Mouse (Mus musculus): ENCODE measurements around the gene Atrnl1. TPM values are rescaled to one million over a fixed set of nuclear protein-coding genes. Genes with fewer than 3 reads are reported as not detected.
A peak's percentile ranks its signal among the peaks of the same experiment; 100 is the strongest.

The Atrnl1 gene
- total RNA-seq, 2 experiments from 2014 or later = 64.3 to 71.3 TPM

- DNase-seq (ENCODE audit: low spot score in 2 of 2) = peak in 1 of 2 experiments; percentile 28
Observed at GRCm38 (mm10) chr19:57916325-57916724, 305.5 kb downstream of the Atrnl1 start.

GRCm38 (mm10) chr19:57922991-57923390 is 312.2 kb downstream of the Atrnl1 start:
- no peak for DNase-seq (ENCODE audit: low spot score in 2 of 2)

- DNase-seq (ENCODE audit: low spot score in 2 of 2) = no peak
Observed at GRCm38 (mm10) chr19:57924856-57925255, 314.0 kb downstream of the Atrnl1 start.

DNA sequence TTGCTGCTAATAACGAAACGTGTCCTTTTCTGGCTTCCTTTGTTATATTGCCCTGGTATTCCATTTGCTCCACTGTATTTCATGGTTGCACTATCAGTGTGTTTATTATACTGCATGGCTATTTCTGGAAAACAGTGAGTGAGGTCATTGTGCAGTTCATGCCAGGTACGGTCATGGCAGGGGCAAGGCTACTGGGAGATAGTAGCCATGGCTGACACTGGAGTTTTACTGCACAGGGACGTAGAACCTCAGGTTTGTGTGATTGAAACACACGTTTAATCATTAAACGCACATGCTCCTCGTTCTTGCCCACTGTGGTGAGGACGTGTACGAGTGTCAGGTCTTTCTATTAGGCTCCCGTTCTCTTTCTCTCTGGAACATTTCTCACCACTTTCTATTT is 314.8 kb downstream of the Atrnl1 start:
- DNase-seq (ENCODE audit: low spot score in 2 of 2) = no peak

GRCm38 (mm10) chr19:57926164-57926860 is 315.5 kb downstream of the Atrnl1 start:
- no peak for DNase-seq (ENCODE audit: low spot score in 2 of 2)

DNA sequence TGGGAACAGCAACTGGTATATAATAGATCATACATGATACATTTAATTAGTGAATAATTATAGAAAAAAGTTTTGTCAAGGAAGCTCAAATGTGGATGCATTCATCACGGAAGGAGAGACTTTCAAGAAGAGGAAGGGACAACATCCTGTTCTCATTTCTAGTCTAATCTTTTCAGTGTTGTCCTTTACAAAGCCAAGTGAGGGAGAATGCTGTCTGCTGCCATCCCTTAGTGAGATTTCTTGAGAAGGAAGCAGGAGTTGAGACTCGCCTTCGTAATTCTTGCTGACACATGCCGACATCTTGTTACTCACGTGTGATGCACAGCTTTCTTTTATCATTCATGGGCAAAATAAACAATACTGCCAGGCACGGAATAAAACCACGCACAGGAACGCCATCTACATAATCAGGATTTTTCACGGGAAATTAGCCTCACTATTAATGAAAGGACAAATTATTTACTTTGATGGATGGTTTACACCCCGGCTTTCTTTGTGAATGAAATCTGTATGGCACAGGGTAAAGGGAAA is 316.2 kb downstream of the Atrnl1 start:
- no peak for DNase-seq (ENCODE audit: low spot score in 2 of 2)

- no peak for DNase-seq (ENCODE audit: low spot score in 2 of 2)
Observed at GRCm38 (mm10) chr19:57927566-57928523, 317.0 kb downstream of the Atrnl1 start.

DNA sequence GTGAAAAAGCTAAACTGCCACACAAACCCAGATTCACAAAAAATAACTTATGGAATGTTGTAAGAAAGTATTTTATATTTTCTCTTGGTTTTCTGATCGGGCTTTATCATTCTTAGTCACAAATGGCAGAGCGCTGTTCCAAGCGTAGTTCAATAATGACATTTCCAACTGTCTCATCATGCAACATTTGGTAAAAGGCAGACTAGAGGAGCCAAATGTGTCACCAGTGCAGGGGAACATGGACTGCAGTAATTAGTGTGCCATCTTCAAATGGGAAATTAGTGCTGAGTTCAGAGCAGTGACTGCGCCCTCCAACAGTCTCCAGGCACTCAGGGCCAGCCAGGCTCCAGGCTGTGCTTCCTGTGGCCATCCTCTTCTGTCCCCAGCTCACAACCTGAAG is 320.8 kb downstream of the Atrnl1 start:
- DNase-seq (ENCODE audit: low spot score in 2 of 2) = peak; percentile 34 to 71

DNA sequence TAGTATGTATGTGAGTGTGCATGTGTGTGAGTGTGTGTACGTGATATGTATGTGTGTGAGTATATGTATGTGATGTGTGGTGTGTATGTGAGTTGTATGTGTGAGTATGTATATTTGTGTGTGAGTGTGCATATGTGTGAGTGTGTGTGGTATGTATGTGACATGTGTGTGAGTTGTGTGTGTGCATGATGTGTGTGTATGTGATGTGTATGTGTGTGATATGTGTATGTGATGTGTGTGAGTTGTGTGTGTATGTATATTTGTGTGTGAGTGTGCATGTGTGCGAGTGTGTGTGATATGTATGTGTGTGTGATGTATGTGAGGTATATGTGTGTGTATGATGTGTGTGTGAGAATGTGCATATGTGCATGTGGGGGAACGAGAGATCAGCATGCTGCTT is 326.0 kb downstream of the Atrnl1 start:
- no peak for DNase-seq (ENCODE audit: low spot score in 2 of 2)

DNA sequence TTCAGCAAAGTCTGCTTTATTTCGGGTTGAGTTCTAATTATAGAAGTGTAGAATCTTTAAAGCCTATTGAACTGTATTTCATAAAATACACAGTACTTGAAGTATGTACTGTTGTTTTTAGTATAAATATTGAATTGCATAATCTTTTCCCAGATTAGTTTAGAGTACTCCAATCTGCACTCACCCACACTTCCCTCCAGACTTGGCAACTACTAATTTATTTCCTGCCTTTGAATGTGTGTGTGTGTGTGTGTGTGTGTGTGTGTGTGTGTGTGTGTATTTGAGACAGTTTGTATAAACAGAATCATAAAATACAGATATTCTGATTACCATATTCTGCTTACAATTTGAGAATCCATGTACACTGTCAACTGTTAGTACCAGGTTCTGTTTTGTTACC is 328.3 kb downstream of the Atrnl1 start:
- peak in 1 of 2 experiments; percentile 57 for DNase-seq (ENCODE audit: low spot score in 2 of 2)

- peak; percentile 64 to 74 for DNase-seq (ENCODE audit: low spot score in 2 of 2)
Observed at GRCm38 (mm10) chr19:57941529-57941928, 330.7 kb downstream of the Atrnl1 start.

GRCm38 (mm10) chr19:57942281-57942680 is 331.4 kb downstream of the Atrnl1 start:
- DNase-seq (ENCODE audit: low spot score in 2 of 2) = no peak

GRCm38 (mm10) chr19:57943308-57943707 is 332.5 kb downstream of the Atrnl1 start:
- DNase-seq (ENCODE audit: low spot score in 2 of 2) = no peak

DNA sequence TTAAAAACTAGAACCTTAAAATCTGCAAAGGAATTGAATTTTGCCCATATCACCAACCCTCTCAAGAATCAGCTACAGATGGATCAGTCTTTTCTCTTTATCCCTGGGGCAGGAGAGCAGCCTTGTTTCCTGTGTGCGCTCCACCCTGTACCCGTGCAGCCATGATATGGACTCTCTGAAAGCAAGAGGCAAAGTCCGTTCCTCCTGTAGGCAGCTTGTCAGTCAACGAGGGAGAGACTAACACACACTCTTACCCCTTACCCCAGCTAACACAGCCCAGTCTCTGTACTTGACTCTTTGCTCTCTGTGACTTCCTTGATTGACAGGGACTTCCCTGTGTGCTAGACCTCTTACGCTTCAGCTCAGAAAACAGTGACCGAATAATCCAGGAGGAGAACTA is 333.8 kb downstream of the Atrnl1 start:
- no peak for DNase-seq (ENCODE audit: low spot score in 2 of 2)

DNA sequence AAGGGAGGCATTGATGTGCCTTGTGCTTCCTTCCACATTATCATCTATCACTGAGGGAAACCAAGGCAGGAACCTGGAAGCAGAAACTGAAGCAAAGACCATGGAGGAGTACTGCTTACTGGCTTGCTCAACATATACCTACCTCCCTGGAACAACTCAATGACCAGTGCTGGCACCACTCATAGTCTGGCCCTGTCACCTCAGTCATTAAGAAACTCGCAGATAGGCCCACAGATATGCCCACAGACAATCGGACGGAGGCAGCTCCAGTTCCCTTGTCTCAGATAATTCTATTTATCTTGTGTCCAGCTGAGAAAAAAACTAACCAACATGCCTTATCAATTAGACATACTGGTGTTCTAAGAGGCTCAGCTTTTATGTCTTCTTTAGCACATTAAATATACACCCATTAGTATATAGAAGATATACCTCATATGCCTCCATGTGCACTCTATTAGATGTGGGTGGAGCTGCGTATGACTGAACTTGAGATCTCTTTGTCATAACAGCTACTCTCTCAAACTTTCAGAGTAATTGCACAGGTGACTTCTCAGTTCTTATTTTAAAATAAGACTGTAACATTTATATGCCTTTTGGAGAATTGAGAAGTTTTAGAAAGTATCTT is 334.9 kb downstream of the Atrnl1 start:
- no peak for DNase-seq (ENCODE audit: low spot score in 2 of 2)

DNA sequence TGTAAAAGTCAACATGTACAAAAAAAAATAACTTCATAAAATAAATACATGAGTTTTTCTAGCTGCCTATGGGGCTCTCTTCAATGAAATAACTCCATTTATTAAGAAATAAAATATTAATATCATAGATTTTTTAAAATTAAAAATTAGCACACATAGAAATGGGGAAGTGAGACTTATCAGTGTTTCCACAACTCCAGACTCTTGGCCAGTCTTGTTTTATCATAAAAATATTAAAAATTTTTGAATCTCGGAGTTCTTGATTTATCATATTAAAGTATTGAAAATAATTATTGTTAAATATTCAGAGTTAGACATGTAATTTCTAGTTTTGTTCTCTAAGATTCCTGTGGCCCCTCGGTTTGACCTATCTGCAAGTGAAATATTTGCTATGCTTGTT is 337.7 kb downstream of the Atrnl1 start:
- no peak for DNase-seq (ENCODE audit: low spot score in 2 of 2)

- no peak for DNase-seq (ENCODE audit: low spot score in 2 of 2)
Observed at GRCm38 (mm10) chr19:57949260-57949917, 338.6 kb downstream of the Atrnl1 start.

- DNase-seq (ENCODE audit: low spot score in 2 of 2) = no peak
Observed at GRCm38 (mm10) chr19:57954131-57954530, 343.3 kb downstream of the Atrnl1 start.

- no peak for DNase-seq (ENCODE audit: low spot score in 2 of 2)
Observed at GRCm38 (mm10) chr19:57956459-57956858, 345.6 kb downstream of the Atrnl1 start.

GRCm38 (mm10) chr19:57957363-57957762 is 346.5 kb downstream of the Atrnl1 start:
- DNase-seq (ENCODE audit: low spot score in 2 of 2) = no peak

- no peak for DNase-seq (ENCODE audit: low spot score in 2 of 2)
Observed at GRCm38 (mm10) chr19:57958154-57958553, 347.3 kb downstream of the Atrnl1 start.

Data from layer of hippocampus, adult 18-20 months (tissue).